Mouse (Mus musculus): ENCODE data around the gene Zfp618.

The Zfp618 gene

GRCm38 (mm10) chr4:63033724-63034123 is 68.4 kb downstream of the Zfp618 start:
- no peak for DNase-seq

- DNase-seq: no peak
Observed at GRCm38 (mm10) chr4:63035991-63036390, 70.6 kb downstream of the Zfp618 start.

- no peak for DNase-seq
Observed at GRCm38 (mm10) chr4:63036790-63037189, 71.4 kb downstream of the Zfp618 start.

GRCm38 (mm10) chr4:63037555-63037954 is 72.2 kb downstream of the Zfp618 start:
- peak; percentile 20 to 47 for DNase-seq

- no peak for DNase-seq
Observed at GRCm38 (mm10) chr4:63038265-63038664, 72.9 kb downstream of the Zfp618 start.

- no peak for DNase-seq
Observed at GRCm38 (mm10) chr4:63038937-63039336, 73.6 kb downstream of the Zfp618 start.

- DNase-seq: no peak
Observed at GRCm38 (mm10) chr4:63048606-63049005, 83.2 kb downstream of the Zfp618 start.

GRCm38 (mm10) chr4:63049596-63050318 is 84.4 kb downstream of the Zfp618 start:
- DNase-seq: no peak

- no peak for DNase-seq
Observed at GRCm38 (mm10) chr4:63050319-63050676, 84.9 kb downstream of the Zfp618 start.

- no peak for DNase-seq
Observed at GRCm38 (mm10) chr4:63050949-63051348, 85.6 kb downstream of the Zfp618 start.

GRCm38 (mm10) chr4:63051940-63052661 is 86.7 kb downstream of the Zfp618 start:
- no peak for DNase-seq

- no peak for DNase-seq
Observed at GRCm38 (mm10) chr4:63052662-63053033, 87.3 kb downstream of the Zfp618 start.

GRCm38 (mm10) chr4:63055216-63055745 is 89.9 kb downstream of the Zfp618 start:
- no peak for DNase-seq

- no peak for DNase-seq
Observed at GRCm38 (mm10) chr4:63056641-63057415, 91.5 kb downstream of the Zfp618 start.

- DNase-seq: no peak
Observed at GRCm38 (mm10) chr4:63057581-63057980, 92.2 kb downstream of the Zfp618 start.

GRCm38 (mm10) chr4:63058686-63059085 is 93.3 kb downstream of the Zfp618 start:
- no peak for DNase-seq

- DNase-seq: no peak
Observed at GRCm38 (mm10) chr4:63060358-63060757, 95.0 kb downstream of the Zfp618 start.

GRCm38 (mm10) chr4:63061411-63061810 is 96.0 kb downstream of the Zfp618 start:
- no peak for DNase-seq

GRCm38 (mm10) chr4:63063360-63063759 is 98.0 kb downstream of the Zfp618 start:
- DNase-seq: no peak

- no peak for DNase-seq
Observed at GRCm38 (mm10) chr4:63064911-63065310, 99.5 kb downstream of the Zfp618 start.

- no peak for DNase-seq
Observed at GRCm38 (mm10) chr4:63066796-63067195, 101.4 kb downstream of the Zfp618 start.

GRCm38 (mm10) chr4:63067822-63068221 is 102.4 kb downstream of the Zfp618 start:
- no peak for DNase-seq

- DNase-seq: no peak
Observed at GRCm38 (mm10) chr4:63068499-63069175, 103.3 kb downstream of the Zfp618 start.

Measured in cerebellum, postnatal 14 days (tissue).